Mouse (Mus musculus) heart, adult 11 months (tissue): ENCODE data around the gene Rdh19.

Experiments
- DNase-seq: peaks from one replicate; pipeline ENCODE4 v3.0.0; 2022

Gene Rdh19

DNA sequence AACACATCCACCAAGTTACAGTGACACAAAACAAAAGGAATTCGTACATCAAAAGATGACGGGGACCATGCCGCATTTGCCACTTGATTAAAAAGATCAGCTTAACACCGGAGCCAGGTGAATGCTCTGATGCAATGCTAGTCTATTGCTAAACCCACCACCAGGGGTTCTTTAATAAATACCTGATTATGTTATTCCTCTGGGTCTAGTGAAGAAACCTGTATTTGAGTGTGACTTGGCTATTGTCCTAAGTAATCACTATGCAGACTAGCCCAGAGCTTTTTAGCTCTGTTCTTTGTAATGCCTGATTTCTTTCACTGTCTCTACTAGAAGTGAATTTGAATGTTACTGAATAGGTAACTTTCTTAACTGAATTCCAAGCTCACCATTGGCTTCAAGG is 31.3 kb downstream of the Rdh19 start:
- no peak for DNase-seq

DNA sequence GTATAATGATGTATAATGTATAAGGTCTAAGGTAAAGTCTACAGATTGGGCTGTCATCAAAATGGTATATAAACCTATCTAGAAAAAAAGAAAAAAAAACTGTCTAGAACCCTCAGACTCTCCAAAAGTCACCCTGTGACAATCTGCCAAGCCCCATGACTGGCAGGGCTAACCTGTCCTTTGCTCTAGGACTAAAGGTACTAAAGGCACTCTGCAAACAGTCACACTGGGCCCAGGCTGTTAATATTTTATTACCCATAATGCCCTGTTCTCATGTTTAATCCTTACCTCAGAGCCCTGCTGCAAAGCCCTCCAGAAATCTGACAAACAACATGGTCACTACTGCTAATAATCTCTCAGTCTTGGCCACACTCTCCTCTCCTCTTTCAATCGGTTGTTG is 36.8 kb downstream of the Rdh19 start:
- no peak for DNase-seq

DNA sequence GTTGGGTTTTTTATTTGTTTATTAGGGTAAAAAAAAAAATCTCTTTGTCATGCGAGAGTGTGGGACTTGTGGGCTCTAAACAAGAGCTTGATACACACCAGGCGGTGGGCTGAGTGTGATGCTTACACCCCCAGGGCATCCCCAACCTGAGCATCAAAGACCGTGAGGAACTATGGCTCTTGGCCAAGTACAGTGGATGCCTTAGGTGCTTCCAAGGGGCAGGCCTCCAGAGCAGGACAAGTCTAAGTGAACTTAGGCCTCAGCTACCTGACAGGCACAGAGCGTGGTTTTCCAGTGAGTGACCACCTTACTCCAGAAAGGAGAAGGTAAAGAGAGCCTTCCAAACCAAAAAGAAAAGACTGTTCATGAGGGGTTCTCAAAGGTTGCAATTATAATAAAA is 37.2 kb downstream of the Rdh19 start:
- no peak for DNase-seq

DNA sequence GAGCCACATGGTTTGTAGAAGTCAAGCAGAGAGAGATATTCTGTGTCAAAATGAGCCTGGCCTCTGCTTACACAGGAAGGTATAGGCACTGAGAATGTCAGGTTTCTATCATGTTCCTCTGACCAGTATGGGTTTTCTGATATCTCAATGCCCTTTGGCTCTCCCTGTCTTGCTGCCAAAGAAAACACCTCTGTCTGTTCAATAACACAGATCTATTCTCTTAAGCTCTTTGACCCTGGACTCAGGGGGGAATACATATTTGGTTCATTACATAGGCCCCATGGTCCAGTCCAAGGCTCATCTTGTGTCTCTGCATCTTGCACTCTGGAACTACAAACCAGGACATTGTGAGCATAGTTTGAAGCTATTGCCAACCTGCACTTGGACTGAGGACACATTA is 38.9 kb downstream of the Rdh19 start, which contains the start of gene Rdh7:
TSS of gene Rdh7 (minus strand) at position 213 of the 400 bp plus-strand sequence.
- DNase-seq: peak; percentile 16

DNA sequence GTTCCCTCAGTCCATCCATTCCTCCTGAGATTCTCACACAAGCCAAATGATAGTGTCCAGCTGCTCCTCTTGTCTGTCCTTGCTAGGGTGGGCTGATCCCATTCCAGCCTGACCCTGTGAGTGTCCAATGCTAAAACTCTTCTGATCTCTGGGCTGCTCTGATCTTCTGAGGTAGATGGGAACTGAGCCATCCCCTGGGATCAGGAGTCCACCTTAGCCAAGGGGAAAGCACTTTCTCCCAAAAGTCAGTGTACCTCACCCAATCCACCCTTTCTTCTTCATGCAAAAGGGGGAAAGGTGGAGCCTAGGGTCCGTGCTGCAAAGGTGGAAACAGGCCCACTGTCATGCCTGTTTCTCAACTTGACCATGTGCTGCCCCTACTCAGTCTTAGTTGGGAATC is 41.8 kb downstream of the Rdh19 start:
- peak; percentile 55 for DNase-seq

DNA sequence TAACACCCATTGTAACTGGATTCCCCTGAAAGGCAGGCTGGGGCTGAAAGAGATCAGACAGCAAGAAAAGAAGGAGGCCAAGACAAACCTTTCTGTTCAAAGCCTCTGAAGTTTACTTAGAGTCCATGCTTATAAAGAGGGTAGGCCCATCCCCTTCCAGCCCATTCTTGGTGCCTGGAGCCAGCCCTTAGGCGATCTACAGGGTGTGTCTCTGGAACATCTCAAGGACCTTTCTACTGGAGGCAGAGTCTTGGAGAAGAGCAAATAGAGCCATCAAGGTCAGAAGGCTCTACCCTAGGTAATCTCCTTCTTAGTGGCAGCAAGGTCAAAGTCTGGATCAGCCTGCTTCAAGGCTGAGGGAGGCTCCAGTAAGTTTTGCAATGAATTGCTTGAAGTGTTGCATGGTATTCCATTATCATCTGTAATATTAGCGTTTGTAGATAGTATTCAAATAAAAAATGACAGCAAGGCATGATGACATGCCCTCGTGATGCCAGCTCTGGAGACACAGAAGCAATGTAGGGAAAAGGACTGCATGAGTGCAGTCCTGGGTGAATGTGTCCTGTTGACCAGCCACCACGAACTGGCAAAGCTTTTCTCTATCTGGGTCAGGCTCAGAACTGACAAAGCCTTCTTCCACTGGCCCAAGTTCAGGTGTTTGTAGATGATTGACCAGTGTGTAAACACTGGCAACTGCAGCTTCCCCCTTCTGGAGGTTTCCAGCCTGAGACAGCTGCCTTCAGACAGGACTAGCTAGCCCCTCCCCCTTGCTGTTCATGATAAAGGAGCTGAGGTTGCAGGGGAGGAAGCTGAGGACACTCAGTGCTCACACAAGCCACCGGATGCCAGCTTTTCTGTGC is 43.7 kb downstream of the Rdh19 start:
- peak; percentile 66 for DNase-seq

DNA sequence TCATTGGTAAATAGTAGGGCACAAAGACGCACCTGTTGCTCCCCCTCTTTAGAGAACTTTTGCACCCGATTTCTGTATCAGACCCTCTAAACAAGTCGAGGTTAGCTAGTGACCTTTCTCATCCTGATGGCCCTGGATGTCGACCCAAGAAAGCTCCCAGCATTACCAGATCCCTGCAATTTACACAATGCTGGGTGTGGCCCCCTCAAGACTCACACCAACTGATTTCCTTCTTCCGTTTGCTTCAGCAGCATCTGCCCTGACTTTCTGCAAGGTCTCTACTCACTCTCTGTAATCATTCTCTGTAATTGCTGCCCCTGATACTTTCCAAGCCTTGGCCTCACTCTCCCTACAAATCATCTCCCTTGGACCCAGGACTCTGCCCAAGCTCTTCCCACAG is 47.0 kb downstream of the Rdh19 start:
- DNase-seq: no peak

DNA sequence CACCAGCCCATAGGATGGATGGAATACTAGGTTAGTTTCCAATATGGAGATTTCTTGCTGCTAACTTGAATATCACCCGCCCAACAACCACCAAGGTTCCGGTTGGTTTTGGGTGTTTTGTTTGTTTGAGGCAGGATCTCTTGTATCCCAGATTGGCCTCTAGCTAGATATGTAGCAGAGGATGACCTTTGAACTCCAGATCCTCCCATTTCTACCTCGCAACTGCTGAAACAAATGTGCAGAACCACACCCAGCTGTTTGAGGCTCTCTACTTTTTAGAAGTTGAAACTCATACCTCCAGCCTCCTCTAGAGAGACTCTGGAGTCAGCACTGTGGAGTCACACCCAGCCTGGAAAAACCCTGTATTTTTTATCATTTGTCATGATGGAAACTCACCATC is 47.8 kb downstream of the Rdh19 start:
- no peak for DNase-seq

DNA sequence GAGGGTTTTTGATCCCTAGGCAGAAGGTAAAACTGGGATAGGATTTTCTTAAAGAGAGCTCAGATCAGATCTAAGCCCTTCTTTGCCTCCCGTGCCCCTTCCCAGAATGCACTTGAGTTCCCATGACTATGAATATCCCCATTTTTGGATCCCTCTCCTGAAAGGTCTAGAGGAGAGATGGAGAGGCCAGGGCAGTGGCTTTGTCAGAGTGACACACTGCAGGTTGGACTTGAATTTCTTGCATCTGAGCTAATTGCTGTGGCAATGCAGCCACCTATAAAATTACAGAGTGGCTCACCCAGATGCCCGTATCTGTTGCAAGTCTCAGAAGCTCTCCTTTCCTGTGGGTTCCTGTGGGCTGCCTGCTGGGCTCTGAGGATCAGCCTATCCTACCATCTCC is 48.5 kb downstream of the Rdh19 start, which contains the start of gene Sdr9c7:
TSS of gene Sdr9c7 (plus strand) at position 301 of the 400 bp plus-strand sequence.
- DNase-seq: no peak

DNA sequence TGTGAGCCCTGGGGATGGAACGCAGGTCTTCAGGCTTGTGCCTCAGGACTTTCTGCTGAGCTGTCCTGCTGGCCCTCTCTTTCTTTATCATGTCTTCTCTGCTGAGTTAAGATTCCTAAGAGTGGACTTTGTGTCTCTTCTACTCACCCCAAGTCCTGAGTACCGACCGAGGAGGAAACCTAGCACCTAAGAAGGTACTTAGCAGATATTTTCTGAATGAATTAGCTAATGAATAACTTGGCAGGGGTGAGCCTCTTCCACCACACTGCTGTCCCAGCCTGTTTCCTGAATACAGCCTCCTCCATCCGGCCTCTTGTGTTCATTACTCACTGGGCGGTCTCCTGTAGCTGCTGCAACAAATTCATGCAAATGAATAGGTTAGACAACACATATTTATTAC is 50.1 kb downstream of the Rdh19 start:
- no peak for DNase-seq

DNA sequence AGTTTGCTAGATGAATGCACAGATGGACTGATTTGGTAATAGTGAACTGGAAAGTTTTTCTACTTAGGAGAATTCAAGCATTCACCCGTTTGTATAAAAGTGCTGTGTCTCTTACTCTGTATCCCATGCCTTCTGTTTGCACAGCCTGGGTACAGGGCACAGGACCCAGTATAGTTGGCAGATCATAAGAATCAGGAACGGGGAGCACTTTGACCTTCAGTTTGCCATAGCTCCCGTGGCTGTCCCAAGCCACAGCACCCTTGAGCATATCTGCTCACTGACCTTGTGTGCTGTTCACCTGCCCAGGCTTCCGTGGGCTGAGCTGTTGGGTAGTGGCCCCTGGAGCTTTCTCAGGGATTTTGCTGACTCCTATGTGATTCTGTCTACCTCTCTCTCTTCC is 52.0 kb downstream of the Rdh19 start:
- DNase-seq: no peak

DNA sequence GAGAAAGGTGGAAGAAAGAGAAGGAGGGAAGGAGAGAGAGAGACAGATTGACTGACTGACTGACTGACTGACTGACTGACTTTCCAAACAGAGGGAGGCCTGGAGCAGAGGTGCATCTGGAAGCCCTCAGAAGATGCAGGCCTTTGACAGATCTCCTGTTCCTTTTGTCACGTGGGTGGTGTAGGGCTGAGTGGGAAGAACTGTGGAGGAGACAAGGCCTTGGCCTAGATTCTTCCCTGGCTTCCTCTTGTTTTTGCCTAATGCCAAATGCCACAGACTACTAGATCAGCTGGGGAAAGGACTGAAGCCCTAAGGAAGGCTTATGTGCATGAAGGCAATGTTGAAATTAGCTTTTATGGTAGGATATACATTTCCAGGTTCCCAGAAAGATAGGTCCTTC is 53.4 kb downstream of the Rdh19 start:
- no peak for DNase-seq

DNA sequence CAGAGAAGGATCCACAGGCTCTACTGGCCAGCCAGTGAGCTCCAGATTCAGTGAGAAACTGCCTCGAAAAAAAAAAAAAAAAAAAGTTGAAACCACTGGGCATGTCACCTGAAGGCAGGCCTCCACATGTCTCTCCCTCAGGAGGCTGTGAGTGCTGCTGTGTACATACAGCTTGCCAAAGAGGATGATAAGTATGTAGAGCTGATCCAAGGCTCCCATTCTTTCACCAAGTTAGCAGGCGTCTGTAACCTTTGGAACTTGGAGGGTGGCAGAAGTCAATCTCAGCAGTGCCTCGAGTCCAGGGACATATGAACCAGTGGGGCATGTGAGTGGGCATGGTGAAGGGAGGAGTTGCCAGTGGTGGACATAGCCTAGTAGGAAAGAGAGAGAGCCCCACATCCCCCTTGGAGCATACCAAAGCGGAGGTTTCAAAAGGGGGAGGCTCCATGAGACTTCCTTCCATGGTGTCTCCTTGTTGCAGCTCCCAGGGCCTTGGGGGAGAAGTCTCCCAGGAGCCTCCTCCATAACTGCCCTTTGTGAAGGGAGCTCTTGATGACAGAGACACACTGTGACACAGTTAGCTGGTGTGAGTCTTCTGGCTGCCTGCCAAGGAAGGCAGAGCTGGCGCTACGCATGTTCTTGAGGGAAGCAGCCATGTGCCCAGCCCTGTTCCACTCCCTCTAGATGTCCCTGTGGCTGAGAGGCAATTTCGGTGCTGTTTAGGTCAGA is 55.2 kb downstream of the Rdh19 start:
- peak; percentile 82 for DNase-seq

DNA sequence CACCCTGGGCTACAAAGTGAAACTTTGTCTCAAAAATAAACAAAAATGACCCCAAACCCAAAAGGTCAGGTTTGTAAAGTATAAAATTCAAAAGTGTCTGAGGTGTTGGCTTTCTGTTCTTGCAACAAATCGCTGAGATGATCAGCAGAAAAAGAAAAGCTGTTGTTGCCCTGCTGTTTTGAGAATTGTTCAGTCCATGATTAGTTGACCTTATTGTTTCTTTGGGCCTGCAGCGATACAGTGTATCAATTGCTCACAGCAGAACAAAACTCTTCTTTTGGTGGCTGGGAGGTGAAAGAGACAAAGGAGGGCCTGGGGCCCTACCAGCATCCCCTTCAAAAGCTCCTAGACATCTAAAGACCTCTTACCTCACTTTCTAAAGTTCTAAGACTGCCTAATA is 56.4 kb downstream of the Rdh19 start:
- no peak for DNase-seq

DNA sequence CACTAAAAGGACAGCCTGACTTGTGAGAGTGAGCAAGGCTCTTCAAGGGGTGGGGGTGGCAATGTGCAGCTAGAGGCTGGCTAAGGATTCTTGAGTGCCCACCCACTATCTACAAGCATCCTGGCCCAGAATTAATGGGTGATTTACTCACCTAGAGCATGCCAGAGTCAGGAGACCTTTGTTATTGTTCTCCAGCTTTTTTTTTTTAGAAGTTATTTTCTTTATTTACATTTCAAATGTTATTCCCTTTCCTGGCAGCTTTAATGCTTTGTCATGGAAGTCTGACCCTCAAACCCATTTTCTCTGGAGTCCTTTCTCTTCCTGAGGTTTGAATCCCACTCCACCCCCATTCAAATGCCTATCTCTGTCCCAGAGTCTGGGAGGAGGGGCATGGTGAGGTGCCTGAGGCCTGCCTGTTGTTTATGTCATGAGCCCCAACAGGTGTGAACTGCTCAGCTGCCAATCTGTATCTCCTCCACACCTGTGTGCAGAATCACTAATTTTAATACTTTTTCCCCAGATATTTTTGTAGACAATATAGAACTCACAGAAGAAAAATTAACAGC is 57.7 kb downstream of the Rdh19 start:
- DNase-seq: peak; percentile 3
